Mouse (Mus musculus) C2C12 (cell line): ENCODE measurements around the gene Ticam1. TPM values are rescaled to one million over a fixed set of nuclear protein-coding genes. Genes with fewer than 3 reads are reported as not detected.

ENCODE experiments used
- H3K27me3 ChIP-seq: one replicate; pipeline ENCODE4 v1.6.1; 2011; ENCODE audit not compliant: control insufficient read depth, insufficient read depth, insufficient read length
- H3K36me3 ChIP-seq: one replicate; pipeline ENCODE4 v1.6.1; 2011; ENCODE audit not compliant: control insufficient read depth, insufficient read depth
- H3K4me3 ChIP-seq: one replicate; pipeline ENCODE4 v1.5.1; 2011; ENCODE audit warnings: mild to moderate bottlenecking, control low read depth; ENCODE audit not compliant: poor library complexity, insufficient read depth, severe bottlenecking
- H3K79me2 ChIP-seq: one replicate; pipeline ENCODE4 v1.6.1; 2011; ENCODE audit not compliant: control insufficient read depth, insufficient read depth
- H3K79me3 ChIP-seq: one replicate; pipeline ENCODE4 v1.6.1; 2011; ENCODE audit warnings: low read depth, control low read depth
- H3ac ChIP-seq: one replicate; pipeline ENCODE3; 2011; ENCODE audit warnings: low read depth; ENCODE audit not compliant: control insufficient read depth, insufficient read length
- CEBPB ChIP-seq: IDR thresholded peaks from one replicate; pipeline ENCODE4 v1.6.1; 2011; ENCODE audit warnings: low read depth, mild to moderate bottlenecking, control low read depth, moderate library complexity
- CTCF ChIP-seq: IDR thresholded peaks from one replicate; pipeline ENCODE4 v1.5.1; 2011; ENCODE audit not compliant: control insufficient read depth, insufficient read depth, insufficient read length
- FOSL1 ChIP-seq: IDR thresholded peaks from one replicate; pipeline ENCODE4 v1.8.0; 2011; ENCODE audit warnings: mild to moderate bottlenecking, low read length; ENCODE audit not compliant: poor library complexity, insufficient read depth, severe bottlenecking
- MAX ChIP-seq: IDR thresholded peaks from one replicate; pipeline ENCODE4 v1.6.1; 2011; ENCODE audit warnings: mild to moderate bottlenecking, control low read depth
- MYOD1 ChIP-seq: IDR thresholded peaks from one replicate; pipeline ENCODE4 v1.6.1; 2011; ENCODE audit warnings: low read depth; ENCODE audit not compliant: control insufficient read depth, insufficient read length
- MYOG ChIP-seq: IDR thresholded peaks from one replicate; pipeline ENCODE4 v1.6.1; 2011; ENCODE audit not compliant: control insufficient read depth, insufficient read length; ENCODE audit errors: extremely low read depth
- USF1 ChIP-seq: IDR thresholded peaks from one replicate; pipeline ENCODE4 v1.6.1; 2011; ENCODE audit warnings: low read depth, mild to moderate bottlenecking, control low read depth, moderate library complexity
- polyA plus RNA-seq: library from polyadenylated mRNA; unstranded; fragments of >200 nt; fragmentation: generic; extraction: Trizol; gene quantifications from one replicate; pipeline ENCODE4 v1.2.1, GENCODE M21; 2012; ENCODE audit warnings: missing spikeins

The Ticam1 gene
- polyA plus RNA-seq, 1 experiment = 5.8 TPM

DNA sequence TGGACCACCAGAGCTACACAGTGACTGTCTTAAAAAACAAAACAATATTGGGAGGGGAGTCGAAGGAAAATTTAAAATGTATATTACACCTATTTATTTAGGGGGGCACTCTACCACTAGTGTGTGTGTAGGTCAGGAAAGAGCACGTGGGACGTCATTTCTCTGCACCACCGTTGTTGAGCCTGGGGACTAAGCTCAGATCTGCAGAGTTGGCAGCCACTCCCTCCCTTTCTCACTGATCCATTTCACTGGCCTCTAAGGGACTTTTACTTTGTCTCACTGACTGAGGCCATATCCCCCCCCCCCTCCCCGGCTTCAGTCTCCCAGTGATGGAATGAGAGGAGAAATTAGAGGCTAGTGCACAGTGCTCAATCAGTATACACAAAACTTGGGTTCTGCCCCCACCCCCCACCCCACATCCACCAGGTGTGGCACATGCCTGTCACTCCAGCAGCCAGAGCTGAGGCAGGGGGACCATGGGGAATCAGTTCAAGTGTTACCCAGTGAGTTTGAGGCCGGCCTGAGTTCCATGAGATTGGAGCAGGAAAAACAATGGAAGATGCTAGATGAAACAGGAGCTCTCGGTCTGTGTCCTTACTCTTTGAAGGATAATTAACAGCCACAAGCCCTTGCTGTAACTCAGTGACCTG is 15.4 kb upstream of the Ticam1 start:
- TF ChIP-seq USF1 (no peak), MYOD1 (no peak), FOSL1 (no peak), CEBPB (no peak), MAX (no peak), CTCF (no peak), MYOG (no peak)
- H3K27me3 ChIP-seq = no peaks in the 10 kb centered on the region
- no peak overlapping the region for H3K4me3 ChIP-seq
- no peak overlapping the region for H3ac ChIP-seq
- no peaks in the 10 kb centered on the region for H3K36me3 ChIP-seq
- H3K79me3 ChIP-seq = no peaks in the 10 kb centered on the region
- H3K79me2 ChIP-seq = peaks cover 16% of the 10 kb centered on the region

DNA sequence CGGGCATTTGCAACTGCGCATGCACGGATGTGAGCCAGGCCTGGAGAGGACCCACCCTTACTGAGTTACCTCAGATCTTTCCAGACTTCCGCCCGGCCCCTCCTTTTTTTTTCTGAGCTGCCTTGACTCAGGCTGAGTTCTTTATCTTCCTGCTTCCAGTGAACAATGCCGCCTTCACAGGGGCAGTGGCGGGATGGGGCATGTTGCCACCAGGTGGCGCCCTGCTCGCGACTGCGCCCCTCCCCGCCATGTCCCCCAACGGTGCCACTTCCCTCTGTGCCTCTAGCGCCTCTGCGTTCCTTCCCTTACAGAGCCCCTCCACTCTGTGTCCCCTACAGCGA is 14.6 kb upstream of the Ticam1 start:
- no peak overlapping the region for H3K4me3 ChIP-seq
- TF ChIP-seq MAX (peak; percentile 60), CTCF (peak; percentile 99), USF1 (no peak)

DNA sequence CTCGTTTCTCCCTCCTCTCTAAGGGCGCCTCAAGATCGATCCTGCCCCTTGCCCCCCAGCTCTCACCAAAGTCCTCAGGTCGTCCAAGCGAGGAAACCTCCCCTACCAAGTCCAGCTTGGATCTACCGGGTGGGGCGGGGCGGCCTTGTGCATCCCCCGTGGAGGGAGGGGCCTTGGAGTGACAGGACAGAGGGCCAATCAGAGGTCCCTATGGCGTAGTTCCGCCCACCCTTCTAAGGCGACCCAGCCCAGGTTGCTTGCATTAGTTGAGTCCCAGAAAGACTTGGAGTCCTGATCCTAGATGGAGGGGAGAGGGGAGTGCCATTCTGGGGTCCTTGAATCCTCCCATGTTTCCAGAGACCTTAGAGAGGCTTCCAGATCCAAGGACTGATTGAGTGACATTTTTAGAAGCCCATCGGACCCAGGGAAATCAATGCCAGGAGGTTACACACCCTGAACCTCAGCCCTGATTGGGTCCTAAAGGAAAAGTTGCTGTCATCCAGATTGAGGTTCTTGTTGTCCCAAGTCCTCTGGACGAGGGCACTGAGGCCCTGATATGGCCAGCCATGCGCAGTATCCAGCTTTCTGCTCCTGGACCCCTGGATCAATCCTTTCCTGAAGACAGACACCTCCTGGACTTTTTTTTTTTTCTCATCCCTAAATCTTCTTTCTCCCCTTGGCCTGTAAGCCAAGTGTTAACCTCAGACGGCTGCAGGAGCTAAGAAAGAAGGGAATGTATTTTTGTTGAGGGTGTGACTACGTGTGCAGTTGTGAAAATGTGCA is 14.0 kb upstream of the Ticam1 start:
- Histone ChIP-seq H3ac (peak overlapping the region; percentile 60), H3K27me3 (no peaks in the 10 kb centered on the region), H3K79me3 (no peaks in the 10 kb centered on the region), H3K79me2 (peaks cover 16% of the 10 kb centered on the region), H3K36me3 (peaks cover 4% of the 10 kb centered on the region), H3K4me3 (peak overlapping the region; percentile 53)
- no peak for TF ChIP-seq CTCF

More for the DNA sequence above, 14.6 kb upstream of the Ticam1 start:
- Histone ChIP-seq H3ac (peak overlapping the region; percentile 1), H3K79me2 (peaks cover 16% of the 10 kb centered on the region), H3K36me3 (no peaks in the 10 kb centered on the region), H3K79me3 (no peaks in the 10 kb centered on the region), H3K27me3 (no peaks in the 10 kb centered on the region)

DNA sequence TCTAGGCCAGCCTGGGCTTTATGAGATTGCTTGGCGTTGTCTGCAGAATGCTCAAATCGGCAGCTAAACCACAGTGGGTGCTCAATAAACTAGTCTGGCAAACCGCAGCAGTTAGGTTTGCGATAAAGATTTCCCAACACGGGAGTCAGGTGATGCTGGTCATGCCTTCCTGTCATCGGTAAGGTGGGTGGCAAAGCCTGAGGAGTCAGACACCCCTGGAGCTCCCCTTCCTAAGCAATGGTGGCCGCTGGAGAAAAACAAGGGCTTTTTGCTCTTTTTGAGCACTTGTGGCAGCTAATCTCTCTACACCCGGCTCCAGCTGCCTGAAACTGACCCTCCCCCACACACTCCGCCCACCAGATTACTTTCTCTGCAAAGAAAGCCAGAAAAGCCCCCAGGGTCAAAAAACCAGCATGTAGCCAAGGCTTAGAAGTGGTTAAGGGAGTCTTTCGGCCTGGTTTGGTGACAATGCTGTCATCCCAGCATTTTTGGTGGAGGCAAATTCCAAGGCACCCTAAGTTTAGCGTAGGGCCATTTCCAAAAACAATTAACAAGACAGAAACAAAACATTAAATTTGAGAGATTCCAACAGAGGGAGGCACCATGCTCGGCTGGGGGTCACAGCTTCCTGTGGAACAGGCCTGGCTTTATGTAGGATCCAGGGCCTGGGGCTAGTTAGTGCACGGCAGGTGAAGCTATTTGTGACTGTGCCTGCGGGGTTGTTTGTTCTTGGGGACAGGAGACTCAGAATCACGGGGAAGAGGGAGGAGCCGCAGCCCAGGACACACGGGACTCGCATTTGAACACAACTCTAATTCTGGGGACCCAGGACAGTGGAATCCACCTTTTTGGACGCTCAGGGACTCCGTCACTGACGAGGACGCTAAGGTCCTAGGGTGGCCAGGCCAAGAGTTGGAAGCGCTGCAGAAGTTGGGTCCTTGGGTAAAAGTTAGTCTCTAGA is 13.1 kb upstream of the Ticam1 start:
- peak overlapping the region; percentile 60 for H3ac ChIP-seq
- no peaks in the 10 kb centered on the region for H3K79me3 ChIP-seq
- H3K27me3 ChIP-seq = no peaks in the 10 kb centered on the region
- peaks cover 7% of the 10 kb centered on the region for H3K36me3 ChIP-seq
- H3K4me3 ChIP-seq = peak overlapping the region; percentile 53
- TF ChIP-seq FOSL1 (no peak), CEBPB (peak; percentile 35), USF1 (peak; percentile 24)
- peaks cover 16% of the 10 kb centered on the region for H3K79me2 ChIP-seq

DNA sequence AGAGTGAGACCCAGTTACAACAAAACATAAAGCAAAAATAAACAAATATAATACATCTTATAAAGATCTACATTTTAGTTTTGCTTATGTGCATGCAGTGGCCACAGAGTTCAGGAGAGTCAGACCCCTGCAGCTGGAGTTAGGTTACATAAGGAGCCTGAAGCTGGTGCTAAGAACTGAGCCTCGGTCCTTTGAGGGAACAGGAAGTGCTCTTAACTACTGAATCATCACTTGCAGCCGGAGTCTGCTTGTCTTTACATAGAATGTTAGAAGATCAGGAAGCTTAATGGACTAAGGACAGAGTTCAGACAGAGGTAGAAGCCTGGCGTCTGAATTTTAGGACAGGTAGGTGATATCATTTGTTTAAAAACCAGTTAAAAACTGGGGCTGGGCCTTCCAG is 12.3 kb upstream of the Ticam1 start:
- Histone ChIP-seq H3K36me3 (peaks cover 7% of the 10 kb centered on the region), H3K4me3 (no peak overlapping the region), H3ac (no peak overlapping the region), H3K79me3 (no peaks in the 10 kb centered on the region), H3K27me3 (no peaks in the 10 kb centered on the region), H3K79me2 (peaks cover 16% of the 10 kb centered on the region)
- TF ChIP-seq USF1 = no peak
- no peak for TF ChIP-seq MAX
- no peak for TF ChIP-seq MYOG
- no peak for TF ChIP-seq MYOD1
- no peak for TF ChIP-seq CEBPB
- TF ChIP-seq CTCF = no peak
- no peak for TF ChIP-seq FOSL1

DNA sequence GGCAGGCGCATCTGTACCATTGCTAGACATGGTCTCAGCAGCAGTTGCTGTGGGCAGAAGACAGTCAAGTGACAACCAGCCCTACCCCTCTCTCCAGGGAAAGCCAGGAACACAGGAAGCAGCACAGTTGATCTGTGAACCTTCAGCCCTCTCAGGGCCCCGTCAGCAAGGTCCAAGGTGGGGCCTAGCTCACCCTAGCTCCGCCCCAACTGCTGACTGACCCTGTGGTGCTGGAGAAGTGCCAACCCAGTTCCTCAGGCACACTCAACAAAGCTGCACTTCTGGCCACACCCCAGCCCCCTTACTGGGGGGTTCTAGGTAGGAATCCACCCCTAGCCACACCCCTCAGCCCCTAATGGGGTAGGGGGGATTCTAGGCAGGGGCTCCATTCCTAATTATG is 11.2 kb upstream of the Ticam1 start:
- Histone ChIP-seq H3K79me3 (no peaks in the 10 kb centered on the region), H3K4me3 (no peak overlapping the region), H3ac (no peak overlapping the region), H3K27me3 (no peaks in the 10 kb centered on the region), H3K36me3 (peaks cover 7% of the 10 kb centered on the region), H3K79me2 (peaks cover 16% of the 10 kb centered on the region)
- TF ChIP-seq FOSL1 (no peak), USF1 (no peak), MYOD1 (no peak), CTCF (no peak), CEBPB (no peak), MAX (no peak), MYOG (no peak)
